Mouse (Mus musculus): ENCODE data around the gene Apof.

Gene Apof

DNA sequence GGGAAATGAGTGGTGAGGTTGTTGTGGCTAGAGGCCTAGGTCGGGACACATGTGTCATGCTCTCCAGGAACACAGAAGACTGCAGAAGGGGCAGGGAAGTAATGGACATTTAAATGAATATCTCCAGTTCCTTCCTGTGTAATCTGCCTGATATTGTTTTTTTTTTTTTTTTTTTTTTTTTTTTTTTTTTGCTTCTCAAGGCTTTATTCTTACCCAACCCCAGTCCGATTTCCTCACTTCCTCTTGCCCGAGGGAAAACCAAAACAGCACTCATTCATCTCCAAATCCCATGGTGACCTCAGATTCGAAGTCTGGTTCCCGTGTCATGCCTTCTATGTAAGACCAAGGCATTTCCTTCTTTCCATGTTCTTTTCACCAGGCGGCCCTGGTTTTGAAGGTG is 29.8 kb downstream of the Apof start:
- DNase-seq (ENCODE audit: low read depth): no peak

DNA sequence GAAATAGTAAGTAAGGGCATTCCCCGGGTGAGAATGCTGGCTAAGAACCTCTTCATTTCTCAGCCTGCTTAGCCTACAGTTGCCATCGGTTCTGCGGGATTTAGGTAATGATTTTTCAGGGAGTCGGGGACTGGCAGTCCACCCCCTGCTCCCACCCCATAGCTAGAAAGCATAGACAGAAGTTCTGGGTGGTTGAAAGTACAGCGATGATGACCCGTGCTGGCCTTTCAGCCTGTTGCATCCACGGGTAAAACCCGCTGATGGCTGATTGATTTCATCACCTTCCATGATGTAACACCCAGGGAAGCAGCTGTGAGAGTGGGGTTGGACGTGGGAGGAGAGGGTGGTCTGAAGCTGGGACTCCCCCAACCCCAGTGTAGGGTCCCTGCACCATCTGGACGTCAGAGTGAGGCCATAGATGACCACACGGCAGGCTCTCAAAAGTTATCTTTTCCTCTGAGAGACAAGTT is 30.3 kb downstream of the Apof start, which contains the start of gene Il23a:
Gene Il23a (minus strand): TSS at position 51 of the 470 bp plus-strand sequence.
- DNase-seq (ENCODE audit: low read depth): no peak

DNA sequence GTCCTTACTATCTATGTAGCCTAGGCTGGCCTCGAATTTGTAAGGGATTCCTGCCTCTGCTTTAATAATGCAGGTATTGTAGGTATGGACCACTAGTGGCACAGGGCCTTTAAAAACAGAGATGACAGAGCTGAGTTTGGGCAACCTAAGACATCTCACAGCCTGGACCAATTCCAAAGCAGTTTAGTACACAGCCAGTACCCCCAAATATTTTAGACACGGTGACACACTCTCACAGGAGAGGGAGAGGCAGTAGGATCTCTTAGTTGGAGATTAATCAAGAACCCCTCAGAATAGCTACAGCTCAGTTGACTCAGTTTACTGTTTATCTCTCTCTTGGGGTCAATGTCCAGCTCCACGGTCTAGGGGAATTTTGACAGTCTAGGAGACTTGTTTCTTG is 33.9 kb downstream of the Apof start:
- DNase-seq (ENCODE audit: low read depth): no peak

DNA sequence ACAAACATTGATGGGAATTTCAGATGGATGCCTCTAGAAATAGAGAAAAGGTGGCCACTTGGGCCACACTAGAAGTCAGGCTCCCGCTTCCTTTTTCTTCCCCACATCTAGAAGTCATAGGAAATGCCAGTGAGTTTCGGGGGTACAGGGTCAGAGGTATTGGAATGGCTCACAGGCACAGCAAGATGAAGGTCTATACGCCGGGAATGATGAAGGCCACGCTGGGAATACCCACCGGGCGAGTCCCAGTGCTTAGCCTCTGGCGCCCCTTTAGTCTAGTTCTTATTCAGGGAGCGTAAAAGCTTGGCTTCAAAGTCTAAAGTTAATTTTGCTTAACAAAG is 34.3 kb downstream of the Apof start:
- DNase-seq (ENCODE audit: low read depth): no peak

DNA sequence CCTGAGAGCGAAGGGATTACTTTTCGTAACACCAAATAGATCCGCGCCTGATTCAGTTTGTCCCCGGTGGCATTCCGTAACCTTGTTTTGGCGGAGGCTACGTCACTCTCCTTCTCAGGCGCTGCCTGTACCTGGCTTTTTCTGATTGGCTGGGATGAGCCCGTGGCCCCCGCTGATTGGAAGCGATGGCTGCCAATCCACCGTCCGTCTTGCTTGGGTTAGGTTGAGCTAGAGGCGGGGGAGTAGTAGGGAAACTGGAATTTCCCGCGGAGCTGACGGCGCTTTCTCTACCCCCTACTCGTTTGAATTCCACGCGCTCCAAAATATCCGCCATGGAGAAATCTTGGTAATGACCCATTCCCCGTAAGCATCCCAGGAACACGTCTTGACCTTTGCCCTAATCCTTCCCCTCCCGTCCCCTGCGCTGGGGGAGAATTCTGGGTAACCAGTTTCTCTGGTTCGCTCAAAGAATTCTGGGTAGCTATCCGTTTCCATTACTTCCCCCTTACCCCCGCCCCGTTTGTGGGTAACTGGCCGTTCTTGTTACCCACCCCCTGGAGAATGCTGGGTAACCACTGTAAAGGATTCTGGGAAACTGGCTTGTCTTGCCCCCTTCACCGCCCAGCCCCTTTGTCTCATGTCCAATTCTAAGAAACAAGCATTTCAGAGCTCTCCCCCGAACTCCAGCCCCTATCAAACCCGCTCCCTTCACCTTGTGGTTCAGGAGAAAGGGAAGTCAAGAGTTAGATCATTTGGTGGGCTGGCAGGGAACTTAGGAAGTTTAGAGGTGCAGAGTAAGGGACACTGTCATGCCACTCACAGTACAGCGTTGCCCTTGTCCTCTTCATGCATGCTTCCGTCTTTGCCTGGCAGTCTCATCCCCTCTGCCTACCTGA is 34.9 kb downstream of the Apof start, which contains the start of gene Pan2:
Gene Pan2 (plus strand): TSS at position 210 of the 896 bp plus-strand sequence.
- peak; percentile 100 for DNase-seq (ENCODE audit: low read depth)

DNA sequence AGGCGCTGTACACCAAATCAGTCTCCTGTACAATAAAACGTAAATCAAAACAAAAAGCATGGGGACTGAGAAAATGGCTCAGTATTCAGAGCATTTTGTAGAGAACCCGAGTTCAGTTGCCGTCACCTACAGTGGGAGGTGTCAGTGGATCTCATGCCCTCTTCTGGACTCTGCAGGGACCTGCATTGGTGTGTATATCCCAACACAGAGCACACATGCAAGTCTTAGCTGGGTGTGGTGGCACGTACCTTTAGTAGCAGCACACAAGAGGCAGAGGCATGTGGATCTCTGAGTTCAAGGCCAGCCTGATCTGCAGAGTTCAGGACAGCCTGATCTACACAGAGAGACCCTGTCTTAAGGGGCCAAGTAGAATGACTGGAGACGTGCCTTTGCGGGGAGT is 41.2 kb downstream of the Apof start:
- DNase-seq (ENCODE audit: low read depth): no peak

DNA sequence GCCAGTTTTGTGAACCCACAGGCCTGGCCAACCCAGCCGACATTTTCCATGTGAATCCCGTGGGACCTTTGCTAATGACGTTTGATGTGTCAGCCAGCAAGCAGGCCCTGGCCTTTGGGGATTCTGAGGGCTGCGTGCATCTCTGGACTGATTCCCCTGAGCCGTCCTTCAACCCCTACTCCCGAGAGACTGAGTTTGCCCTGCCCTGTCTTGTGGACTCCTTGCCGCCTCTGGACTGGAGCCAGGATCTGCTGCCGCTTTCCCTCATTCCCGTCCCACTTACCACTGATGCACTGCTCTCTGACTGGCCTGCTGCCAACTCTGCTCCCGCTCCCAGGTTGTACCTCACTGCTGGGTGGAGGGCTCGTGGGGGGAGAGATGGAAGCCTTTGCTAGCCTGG is 41.7 kb downstream of the Apof start:
- DNase-seq (ENCODE audit: low read depth): no peak

DNA sequence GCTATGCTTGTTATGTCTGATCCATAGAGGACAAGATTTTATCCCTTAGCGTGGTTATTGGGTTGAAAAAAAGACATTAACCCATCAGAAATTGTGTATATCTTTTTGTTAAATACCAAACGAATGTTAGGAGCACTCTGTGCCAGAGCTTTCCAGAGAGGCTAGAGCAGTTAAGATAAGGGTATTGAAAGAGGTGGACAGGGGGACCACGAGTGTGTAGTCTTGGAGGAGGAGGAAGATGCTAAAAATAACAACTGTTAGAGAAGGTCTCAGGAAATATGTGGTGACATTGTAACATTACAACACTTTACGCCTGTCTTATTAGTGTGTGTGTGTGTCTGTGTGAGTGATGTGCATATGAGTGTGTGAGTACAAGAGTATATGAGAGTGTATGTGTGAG is 42.4 kb downstream of the Apof start:
- DNase-seq (ENCODE audit: low read depth): no peak

DNA sequence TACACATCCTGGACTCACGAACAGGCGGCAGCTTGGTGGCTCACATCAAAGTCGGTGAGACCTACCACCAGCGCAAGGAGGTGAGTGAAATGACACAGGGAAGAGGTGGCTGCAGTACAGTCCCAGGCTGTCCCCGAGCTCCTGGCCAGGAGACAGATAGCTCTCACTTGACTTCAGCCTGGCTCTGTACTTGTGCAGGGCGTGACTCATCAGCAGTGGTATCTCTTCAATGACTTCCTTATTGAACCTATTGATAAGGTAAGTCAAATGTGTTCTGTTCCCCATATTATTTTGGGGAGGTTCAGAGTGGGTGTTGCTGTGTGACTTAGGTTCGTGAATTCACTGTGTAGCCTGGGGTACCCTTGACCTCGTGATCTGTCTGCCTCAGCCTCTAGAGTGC is 47.1 kb downstream of the Apof start:
- no peak for DNase-seq (ENCODE audit: low read depth)

Measured in fibroblast of lung, adult 2 months (primary cell).